Mouse (Mus musculus) kidney, postnatal 36 days (tissue): ENCODE measurements around the gene Mucl3.

Source experiments
- DNase-seq, 2 experiments: peaks; one replicate each; pipeline ENCODE4 v3.0.0; 2021 to 2022; ENCODE audit warnings: mixed read lengths in 2 of 2

Gene Mucl3

DNA sequence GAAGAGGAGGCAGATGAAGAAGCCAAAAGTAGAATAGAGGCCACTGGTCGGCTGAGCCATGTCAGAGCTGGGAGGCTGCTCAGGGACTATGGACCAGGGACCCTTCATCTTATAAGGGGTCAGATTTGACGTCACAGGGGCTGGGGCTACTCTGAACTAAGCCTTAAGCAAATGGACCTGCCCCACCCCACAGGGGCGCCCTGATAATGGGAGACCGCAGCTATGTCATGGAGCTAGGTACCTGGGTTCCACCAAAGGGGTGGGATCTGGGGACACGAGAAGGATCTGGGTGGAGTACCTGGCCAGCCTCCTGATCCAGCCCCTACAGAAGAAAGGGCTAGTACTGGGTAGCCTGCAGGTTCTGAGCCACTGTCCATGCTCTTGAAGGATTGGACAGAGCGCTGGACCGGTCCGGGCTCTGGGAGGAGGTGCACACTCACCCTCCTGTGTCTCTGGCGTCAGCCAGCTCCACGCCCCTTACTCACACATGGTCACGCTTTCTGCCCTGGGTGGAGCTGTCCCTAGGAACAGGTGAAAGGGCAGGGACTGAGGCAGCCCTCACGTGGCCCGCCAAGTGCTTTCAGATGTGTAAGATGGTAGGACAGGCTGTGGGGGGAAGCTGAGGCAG lies at the start of gene Mucl3:
Mucl3 (minus strand) TSS at position 87 of the 628 bp plus-strand sequence.
- DNase-seq: no peak

DNA sequence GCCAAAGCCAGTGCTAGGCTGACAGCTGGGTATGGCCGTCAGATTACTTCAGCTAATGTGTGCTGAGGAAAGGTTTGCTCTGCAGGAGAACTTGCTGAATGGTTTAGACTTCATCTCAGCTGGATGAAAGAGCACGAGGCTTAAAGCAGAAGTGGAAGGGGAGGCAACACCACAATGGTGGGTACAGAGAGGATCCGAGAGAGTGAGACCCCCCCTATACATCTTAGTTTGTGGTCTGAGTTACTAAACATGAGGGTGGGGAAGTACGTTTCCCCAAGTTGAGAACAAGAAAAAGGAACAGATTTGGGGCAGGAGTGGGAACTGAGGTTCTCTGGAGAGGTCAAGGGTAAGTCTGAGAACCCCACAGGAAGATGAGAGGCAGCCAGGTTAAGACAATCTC lies 48.9 kb upstream of the Mucl3 start:
- no peak for DNase-seq

DNA sequence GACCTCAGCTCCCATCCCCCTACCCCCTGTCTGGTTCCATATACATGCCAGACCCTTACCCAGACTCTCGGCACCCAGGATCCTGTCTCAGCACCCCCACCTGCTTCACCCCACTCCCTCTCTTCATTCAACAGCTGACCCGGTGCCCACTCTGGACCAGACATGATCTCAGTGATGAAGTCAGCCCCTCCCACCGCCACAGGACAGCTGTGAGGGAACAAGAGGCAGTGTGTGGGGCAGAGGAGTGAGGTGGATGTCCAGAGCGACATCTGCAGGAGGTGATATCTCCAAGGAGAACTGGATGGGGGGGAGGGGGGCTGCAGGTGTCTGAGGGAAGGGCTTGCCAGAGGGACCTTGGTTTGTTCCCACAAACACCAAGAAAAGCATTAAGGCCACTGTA lies 48.3 kb upstream of the Mucl3 start:
- no peak for DNase-seq

- no peak for DNase-seq
Observed at GRCm38 (mm10) chr17:35689936-35690645, 46.6 kb upstream of the Mucl3 start.

GRCm38 (mm10) chr17:35688347-35689175 lies 45.1 kb upstream of the Mucl3 start:
- DNase-seq: no peak

GRCm38 (mm10) chr17:35685061-35685460 lies 41.6 kb upstream of the Mucl3 start:
- DNase-seq: no peak

DNA sequence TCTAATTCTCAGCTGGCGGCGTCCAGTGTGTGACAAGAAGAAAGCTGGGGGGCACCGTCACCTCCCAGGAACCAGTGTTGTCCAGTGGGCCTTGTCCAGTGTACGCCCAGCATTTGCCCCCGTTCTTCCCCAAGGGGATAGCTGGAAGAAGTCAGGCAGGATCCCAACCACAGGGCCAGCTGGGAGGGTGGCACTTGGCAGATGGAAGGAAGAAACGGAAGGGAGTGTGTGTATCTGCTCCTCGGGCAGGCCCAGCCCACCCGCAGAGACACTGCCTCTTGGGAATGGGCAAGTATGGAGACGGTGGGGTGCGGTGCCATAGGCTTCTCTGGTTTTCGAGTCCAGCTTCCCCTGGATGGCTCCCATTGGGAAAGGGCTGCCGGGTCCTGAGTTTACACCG lies 38.5 kb upstream of the Mucl3 start:
- DNase-seq: no peak

GRCm38 (mm10) chr17:35680591-35680990 lies 37.1 kb upstream of the Mucl3 start:
- no peak for DNase-seq

DNA sequence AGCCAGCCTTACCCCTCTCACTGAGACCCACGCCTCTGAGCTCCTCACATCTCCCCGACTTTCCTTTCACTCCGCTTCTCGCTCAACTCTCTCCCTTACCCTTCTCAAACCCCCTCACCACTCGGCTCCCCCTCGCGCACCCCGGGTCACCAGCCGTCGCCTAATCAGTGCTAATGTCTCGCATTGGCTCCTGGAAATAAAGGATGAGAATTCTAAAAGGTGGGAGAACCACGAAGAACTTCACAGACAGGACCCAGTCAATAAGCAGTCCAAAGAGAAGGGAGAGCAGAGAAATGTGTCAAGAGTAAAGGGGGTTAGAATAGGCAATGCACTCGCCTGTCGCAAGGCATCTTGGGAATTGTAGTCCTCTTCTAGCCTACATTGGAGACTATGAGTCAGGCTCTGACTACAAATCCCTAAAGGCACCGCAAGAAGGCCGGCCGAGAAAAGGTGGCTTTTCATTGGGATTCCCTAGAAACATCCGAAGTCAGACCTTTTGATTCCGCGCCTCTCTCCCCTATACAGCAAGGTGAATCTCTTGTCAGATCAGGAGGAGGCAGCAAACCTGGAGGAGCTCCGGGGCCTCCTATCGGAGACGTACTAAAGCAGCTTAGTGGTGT lies 30.0 kb upstream of the Mucl3 start, which contains the start of gene Gtf2h4:
Gtf2h4 (minus strand) TSS at position 324 of the 620 bp plus-strand sequence.
- peak; percentile 92 to 97 for DNase-seq

DNA sequence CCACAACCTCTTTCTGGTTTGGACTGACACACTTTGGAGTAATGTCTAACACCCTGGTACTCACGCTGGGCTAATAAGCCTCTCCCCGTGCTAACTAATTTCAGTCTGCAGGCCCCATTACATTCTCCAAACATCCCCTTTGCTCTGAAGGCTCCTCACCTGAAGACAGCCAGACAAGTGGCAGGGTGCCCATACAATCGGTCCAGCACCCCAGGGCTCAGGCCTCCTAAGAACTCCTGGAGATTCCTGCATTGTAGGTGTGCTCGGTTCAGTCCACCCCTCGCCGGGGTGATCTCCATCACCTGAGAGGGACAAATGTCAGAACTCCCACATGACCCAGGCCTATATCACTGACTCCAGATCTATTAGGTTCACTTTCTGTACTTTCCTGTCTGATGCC lies 29.0 kb upstream of the Mucl3 start:
- no peak for DNase-seq

DNA sequence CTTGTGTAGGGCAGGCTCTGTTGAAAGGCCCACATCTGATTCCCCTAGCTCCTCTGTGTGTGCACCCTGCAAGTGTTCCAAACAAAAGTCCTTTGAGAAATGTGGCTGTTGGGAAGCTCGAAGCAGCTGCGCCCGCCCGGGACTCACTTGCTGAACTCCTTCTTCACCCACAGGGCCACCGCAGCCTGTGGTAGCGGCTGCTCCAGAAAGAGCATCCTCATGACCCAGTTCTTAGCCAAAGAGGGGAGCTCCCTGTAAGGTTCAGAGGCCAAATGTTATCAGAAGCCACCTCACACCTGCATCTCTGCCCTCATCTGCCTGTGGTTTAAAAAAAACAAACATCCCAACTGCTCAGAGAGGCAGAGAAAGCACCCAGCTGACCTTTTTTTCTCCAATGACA lies 28.4 kb upstream of the Mucl3 start:
- no peak for DNase-seq

- no peak for DNase-seq
Observed at GRCm38 (mm10) chr17:35669731-35670130, 26.2 kb upstream of the Mucl3 start.

DNA sequence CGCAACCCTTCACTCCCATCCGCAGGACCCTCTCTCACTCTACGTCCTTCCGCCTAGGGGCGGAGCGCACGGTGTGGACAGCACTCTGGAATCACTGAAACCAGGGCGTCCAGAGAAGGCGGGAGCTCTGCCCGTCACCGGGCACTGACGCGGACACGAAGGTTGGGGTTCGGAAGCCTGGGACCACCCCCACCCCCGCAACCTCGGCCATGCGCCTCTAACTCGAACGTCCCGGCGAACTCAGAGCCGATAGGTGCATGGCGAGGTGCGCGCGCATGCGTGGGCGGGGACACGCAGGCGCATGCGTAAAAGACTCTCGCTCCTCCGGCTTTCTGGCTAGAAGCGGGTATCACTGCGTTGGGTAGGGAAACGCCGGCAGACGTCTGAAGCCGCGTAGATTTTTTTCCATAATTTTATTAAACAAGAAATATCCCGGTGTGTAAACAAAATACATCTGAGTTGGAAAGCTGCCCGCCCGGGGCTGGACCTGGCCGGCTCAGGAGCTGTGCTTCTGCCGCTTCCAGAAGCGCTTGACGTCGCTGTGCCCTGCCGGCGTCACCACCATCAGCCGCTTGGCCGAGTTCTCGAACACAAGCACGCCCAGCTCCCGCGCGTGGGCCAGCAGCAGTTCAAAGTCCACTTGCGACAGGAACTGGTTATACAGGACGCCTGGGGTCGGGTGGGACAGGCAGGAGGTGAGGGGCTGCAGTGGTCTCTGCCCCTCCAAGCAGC lies 24.0 kb upstream of the Mucl3 start, which contains the start of gene Vars2:
Vars2 (minus strand) TSS at position 259 of the 732 bp plus-strand sequence.
- peak; percentile 97 to 98 for DNase-seq

DNA sequence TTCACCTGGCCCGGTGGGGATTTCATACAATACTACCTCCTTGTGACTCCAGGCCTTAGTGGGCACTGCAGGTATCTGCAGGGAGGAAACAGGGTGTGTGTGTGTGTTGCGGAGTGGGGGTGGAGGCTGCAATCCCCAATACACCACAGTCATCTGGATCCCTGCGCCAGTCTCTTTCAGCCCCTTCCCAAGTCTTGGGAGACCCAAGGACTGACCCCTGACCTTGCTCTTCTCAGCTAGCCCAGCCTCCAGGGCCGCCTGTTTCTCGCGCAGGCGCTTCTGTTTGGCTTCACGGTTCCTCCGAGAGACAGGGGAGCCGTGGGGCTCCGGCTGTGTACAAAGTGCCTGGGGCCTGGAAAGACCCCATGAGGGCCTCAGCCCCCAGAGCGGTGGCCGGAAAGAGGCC lies 23.4 kb upstream of the Mucl3 start:
- DNase-seq: no peak

GRCm38 (mm10) chr17:35665957-35666515 lies 22.5 kb upstream of the Mucl3 start:
- DNase-seq: peak; percentile 53 to 69

DNA sequence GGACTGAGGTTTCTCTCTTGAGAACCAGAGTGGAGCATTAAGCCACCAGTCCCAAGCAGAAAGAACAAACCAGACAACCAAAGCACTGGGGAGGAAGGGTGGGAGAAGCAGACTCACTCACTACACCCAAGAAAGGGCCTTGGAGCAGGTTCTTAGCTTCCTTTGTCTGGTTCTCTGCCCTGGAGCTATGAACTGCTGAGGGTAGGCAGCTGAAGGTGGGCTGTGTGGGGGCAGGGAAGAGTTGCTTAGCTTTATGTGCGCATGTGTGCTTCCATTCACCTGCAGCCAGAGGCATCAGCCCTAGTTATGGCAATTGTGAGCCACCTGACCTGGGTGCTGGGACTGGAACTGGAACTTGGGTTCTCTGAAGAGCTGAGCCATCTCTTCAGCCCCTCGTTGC lies 9.6 kb upstream of the Mucl3 start:
- DNase-seq: no peak

- DNase-seq: peak; percentile 38 to 46
Observed at GRCm38 (mm10) chr17:35649429-35649828, 5.9 kb upstream of the Mucl3 start.

GRCm38 (mm10) chr17:35639352-35639751 lies 4.1 kb downstream of the Mucl3 start:
- no peak for DNase-seq

DNA sequence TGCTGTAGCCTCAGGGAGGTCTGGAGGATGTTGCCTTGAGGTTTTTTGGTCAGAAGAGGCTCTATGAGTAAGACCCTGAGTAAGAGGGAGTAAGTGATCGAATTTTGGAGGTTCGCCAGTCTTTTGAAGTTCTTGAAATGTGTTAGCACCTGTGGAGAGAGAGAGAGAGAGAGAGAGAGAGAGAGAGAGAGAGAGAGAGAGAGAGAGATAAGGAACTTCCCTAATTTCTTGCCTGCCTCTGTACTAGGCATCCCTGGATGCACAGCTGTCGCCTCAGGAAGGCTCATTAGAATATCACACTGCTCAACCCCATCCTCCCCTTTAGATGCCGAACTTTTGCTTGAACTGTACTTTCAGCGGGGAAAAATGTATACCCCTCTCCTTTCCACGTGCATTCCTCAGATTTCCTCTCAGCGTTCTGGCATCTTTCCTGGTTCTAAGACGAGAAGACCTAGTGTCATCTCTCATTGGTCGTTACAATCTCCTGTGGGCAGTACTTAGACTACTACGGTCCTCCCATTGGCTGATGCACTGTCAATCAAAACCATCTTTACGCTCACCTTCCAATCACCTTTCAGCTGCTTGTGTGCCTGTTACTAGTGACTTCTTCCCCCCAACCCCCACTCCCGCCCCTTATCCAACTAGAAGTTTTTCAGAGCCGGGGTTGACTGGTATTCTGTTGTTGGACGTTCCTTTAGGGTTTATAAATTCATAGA lies 4.9 kb downstream of the Mucl3 start:
- DNase-seq: peak; percentile 57 to 61

DNA sequence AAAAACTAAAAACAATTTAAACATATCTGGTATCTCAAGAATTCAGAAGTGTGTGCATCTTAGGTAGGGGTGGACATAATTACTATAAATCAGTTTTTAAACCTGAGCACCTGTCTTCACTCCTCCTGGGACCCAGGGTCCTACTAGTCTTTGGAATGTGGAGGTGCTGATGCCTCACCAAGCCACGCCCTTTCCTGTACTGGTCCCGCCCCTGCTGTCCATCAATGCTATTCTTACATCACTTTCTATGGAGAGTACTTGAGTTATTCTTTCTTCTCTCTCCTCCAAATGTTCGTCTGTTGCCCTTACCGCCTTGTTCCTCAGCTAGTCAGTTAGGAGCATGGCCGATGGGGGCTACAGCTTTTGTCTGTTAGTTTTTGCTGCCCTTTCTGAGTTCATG lies 7.1 kb downstream of the Mucl3 start:
- DNase-seq: peak; percentile 23 to 60

DNA sequence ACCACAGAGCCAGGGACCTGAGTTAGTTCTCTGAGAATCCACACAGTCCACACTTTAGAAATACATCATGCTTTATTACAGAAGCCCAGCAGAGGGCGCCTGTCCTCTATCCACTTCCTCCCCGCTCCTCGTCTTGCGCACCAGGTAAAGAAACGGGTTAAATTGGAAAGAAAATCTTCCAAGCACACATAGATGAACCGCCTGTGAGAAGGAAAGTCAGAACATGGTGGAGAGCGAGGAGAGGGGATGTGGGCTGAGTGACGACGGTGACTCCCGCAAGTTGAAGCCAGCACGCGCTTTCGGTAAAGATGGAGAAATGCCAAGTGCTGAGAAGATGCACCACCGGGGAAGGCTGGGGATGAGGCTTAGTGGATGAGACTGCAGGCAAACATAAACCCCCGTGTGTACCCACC lies 7.8 kb downstream of the Mucl3 start:
- peak; percentile 69 to 84 for DNase-seq
